Mouse (Mus musculus) intestine, embryonic 14.5 days (tissue): ENCODE data around the gene Bhlhe40. TPM values are rescaled to one million over a fixed set of nuclear protein-coding genes. Genes with fewer than 3 reads are reported as not detected.

Experiments
- ATAC-seq: fragments of 200-750 bp; cut with Nextera tagmentation; replicated peaks from 2 replicates; pipeline ENCODE4 v1.8.0; 2017; ENCODE audit warnings: low read depth, moderate number of reproducible peaks, moderate TSS enrichment, moderate library complexity; ENCODE audit not compliant: low FRiP score, low TSS enrichment
- DNase-seq: peaks from one replicate; pipeline ENCODE4 v3.0.0-alpha.2; 2018; ENCODE audit warnings: low spot score
- H3K27ac ChIP-seq: fragments of 300-500 bp; sonication (generic); 2 replicates; pipeline ENCODE4 v1.5.1; 2014; ENCODE audit warnings: low read depth, mild to moderate bottlenecking, control low read depth
- H3K27me3 ChIP-seq: fragments of 300-500 bp; sonication (generic); replicated peaks from 2 replicates; pipeline ENCODE4 v1.6.1; 2014; ENCODE audit warnings: low read length, control low read depth; ENCODE audit not compliant: control insufficient read depth, insufficient read depth
- H3K36me3 ChIP-seq: fragments of 300-500 bp; sonication (generic); 2 replicates; pipeline ENCODE4 v1.6.1; 2014; ENCODE audit warnings: low read length, control low read depth; ENCODE audit not compliant: control insufficient read depth, insufficient read depth
- H3K4me1 ChIP-seq: fragments of 300-500 bp; sonication (generic); replicated peaks from 2 replicates; pipeline ENCODE4 v1.6.1; 2014; ENCODE audit warnings: low read length, control low read depth, mixed read lengths; ENCODE audit not compliant: control insufficient read depth, insufficient read depth
- H3K4me2 ChIP-seq: fragments of 300-500 bp; sonication (generic); 2 replicates; pipeline ENCODE4 v1.6.1; 2014; ENCODE audit warnings: low read length
- H3K4me3 ChIP-seq: fragments of 300-500 bp; sonication (generic); 2 replicates; pipeline ENCODE4 v1.5.1; 2014; ENCODE audit warnings: low read depth, low read length, control low read depth, mixed read lengths
- H3K9ac ChIP-seq: fragments of 300-500 bp; sonication (generic); 2 replicates; pipeline ENCODE4 v1.6.1; 2014; ENCODE audit warnings: mild to moderate bottlenecking, low read length
- H3K9me3 ChIP-seq: fragments of 300-500 bp; sonication (generic); 2 replicates; pipeline ENCODE4 v1.6.1; 2016; ENCODE audit warnings: low read length, control low read depth; ENCODE audit not compliant: control insufficient read depth
- WGBS: fragments of 180-500 bp; shearing (Covaris S2); extraction: QIAGEN DNeasy Blood & Tissue Kit; methylation state at CpG from one replicate; pipeline ENCODE4 v1.1.7; 2014; 5-methylcytosine and 5-hydroxymethylcytosine counted together
- polyA plus RNA-seq: library from polyadenylated mRNA; unstranded; fragments of >200 nt; fragmentation: Nextera tagmentation; extraction: Ambion mirVana; gene quantifications from 2 replicates; pipeline ENCODE4 v1.2.1, GENCODE M21; 2014

The Bhlhe40 gene
- polyA plus RNA-seq, result 21.8 and 23.6 TPM in 2 replicates

- WGBS, result 1% methylated on average over 26 of the region's 43 CpGs
- Histone ChIP-seq H3K27ac (peak within 1 kb of the TSS; percentile 97), H3K36me3 (peaks cover 11% of the 10 kb centered on the region), H3K4me1 (peaks cover 29% of the 10 kb centered on the region), H3K4me2 (peak within 1 kb of the TSS; percentile 63), H3K4me3 (peak within 1 kb of the TSS; percentile 61), H3K9ac (peak within 1 kb of the TSS; percentile 66), H3K9me3 (no peaks in the 10 kb centered on the region), H3K27me3 (no peaks in the 10 kb centered on the region)
- peak; percentile 89 for ATAC-seq
- DNase-seq, result peak; percentile 90
Measured at GRCm38 (mm10) chr6:108660206-108660877, at the start of gene Bhlhe40. TSS of gene Bhlhe40 (plus strand) at chr6:108660629.

GRCm38 (mm10) chr6:108611663-108612062 lies 48.8 kb upstream of the Bhlhe40 start:
- ATAC-seq (no peak), DNase-seq (no peak)
- Histone ChIP-seq H3K36me3 (no peaks in the 10 kb centered on the region), H3K9ac (no peak overlapping the region), H3K4me1 (no peaks in the 10 kb centered on the region), H3K4me3 (no peak overlapping the region), H3K27me3 (no peaks in the 10 kb centered on the region), H3K27ac (no peak overlapping the region), H3K4me2 (no peak overlapping the region), H3K9me3 (no peaks in the 10 kb centered on the region)
- 51% methylated on average over 3 of the region's 3 CpGs for whole genome bisulfite sequencing

- no peak overlapping the region for H3K4me2 ChIP-seq
- 83% methylated on average over 10 of the region's 10 CpGs for WGBS
- H3K4me3 ChIP-seq, result no peak overlapping the region
- no peaks in the 10 kb centered on the region for H3K9me3 ChIP-seq
- H3K36me3 ChIP-seq, result no peaks in the 10 kb centered on the region
- ATAC-seq, result no peak
- H3K9ac ChIP-seq, result no peak overlapping the region
- no peaks in the 10 kb centered on the region for H3K4me1 ChIP-seq
- no peaks in the 10 kb centered on the region for H3K27me3 ChIP-seq
- no peak overlapping the region for H3K27ac ChIP-seq
- DNase-seq, result no peak
Measured at GRCm38 (mm10) chr6:108618025-108618424, 42.4 kb upstream of the Bhlhe40 start.

- H3K4me2 ChIP-seq, result no peak overlapping the region
- H3K27ac ChIP-seq, result no peak overlapping the region
- H3K4me3 ChIP-seq, result no peak overlapping the region
- ATAC-seq (no peak), DNase-seq (no peak)
- H3K9me3 ChIP-seq, result no peaks in the 10 kb centered on the region
- WGBS, result 87% methylated on average over 4 of the region's 4 CpGs
- H3K36me3 ChIP-seq, result no peaks in the 10 kb centered on the region
- no peak overlapping the region for H3K9ac ChIP-seq
- no peaks in the 10 kb centered on the region for H3K4me1 ChIP-seq
- no peaks in the 10 kb centered on the region for H3K27me3 ChIP-seq
Measured at GRCm38 (mm10) chr6:108623028-108623565, 37.3 kb upstream of the Bhlhe40 start.

GRCm38 (mm10) chr6:108624915-108625314 lies 35.5 kb upstream of the Bhlhe40 start:
- no peak overlapping the region for H3K4me3 ChIP-seq
- no peak overlapping the region for H3K4me2 ChIP-seq
- no peak overlapping the region for H3K9ac ChIP-seq
- no peaks in the 10 kb centered on the region for H3K4me1 ChIP-seq
- no peak overlapping the region for H3K27ac ChIP-seq
- H3K36me3 ChIP-seq, result no peaks in the 10 kb centered on the region
- DNase-seq, result no peak
- no peaks in the 10 kb centered on the region for H3K27me3 ChIP-seq
- 87% methylated on average over 4 of the region's 4 CpGs for WGBS
- no peaks in the 10 kb centered on the region for H3K9me3 ChIP-seq
- ATAC-seq, result no peak

GRCm38 (mm10) chr6:108630701-108631100 lies 29.7 kb upstream of the Bhlhe40 start:
- Histone ChIP-seq H3K9ac (no peak overlapping the region), H3K27me3 (no peaks in the 10 kb centered on the region), H3K27ac (no peak overlapping the region), H3K4me3 (no peak overlapping the region), H3K4me1 (no peaks in the 10 kb centered on the region), H3K9me3 (no peaks in the 10 kb centered on the region), H3K4me2 (no peak overlapping the region), H3K36me3 (no peaks in the 10 kb centered on the region)
- ATAC-seq (no peak), DNase-seq (no peak)

GRCm38 (mm10) chr6:108638157-108638833 lies 22.1 kb upstream of the Bhlhe40 start:
- H3K9me3 ChIP-seq, result no peaks in the 10 kb centered on the region
- 70% methylated on average over 6 of the region's 6 CpGs for WGBS
- H3K9ac ChIP-seq, result no peak overlapping the region
- no peak overlapping the region for H3K4me2 ChIP-seq
- no peak overlapping the region for H3K4me3 ChIP-seq
- H3K27me3 ChIP-seq, result no peaks in the 10 kb centered on the region
- no peaks in the 10 kb centered on the region for H3K4me1 ChIP-seq
- ATAC-seq, result peak; percentile 93
- DNase-seq, result no peak
- H3K27ac ChIP-seq, result no peak overlapping the region
- no peaks in the 10 kb centered on the region for H3K36me3 ChIP-seq

- Histone ChIP-seq H3K4me3 (no peak overlapping the region), H3K36me3 (no peaks in the 10 kb centered on the region), H3K27me3 (no peaks in the 10 kb centered on the region), H3K9ac (no peak overlapping the region), H3K4me2 (no peak overlapping the region), H3K9me3 (no peaks in the 10 kb centered on the region), H3K4me1 (no peaks in the 10 kb centered on the region), H3K27ac (no peak overlapping the region)
- ATAC-seq (no peak), DNase-seq (no peak)
- WGBS, result 64% methylated on average over 7 of the region's 7 CpGs
Measured at GRCm38 (mm10) chr6:108642020-108642419, 18.4 kb upstream of the Bhlhe40 start.
